Mouse (Mus musculus) hindbrain, embryonic 10.5 days (tissue): ENCODE measurements around the gene Palm2. TPM values are rescaled to one million over a fixed set of nuclear protein-coding genes. Genes with fewer than 3 reads are reported as not detected.

Source experiments
- DNase-seq: peaks from one replicate; pipeline ENCODE4 v3.0.0-alpha.2; 2017; ENCODE audit warnings: low spot score
- H3K27ac ChIP-seq: fragments of 300-500 bp; sonication (generic); 2 replicates; pipeline ENCODE4 v1.5.1; 2016; ENCODE audit warnings: mild to moderate bottlenecking, moderate library complexity
- H3K27me3 ChIP-seq: fragments of 300-500 bp; sonication (generic); 2 replicates; pipeline ENCODE4 v1.6.1; 2016; ENCODE audit warnings: mild to moderate bottlenecking; ENCODE audit not compliant: poor library complexity, insufficient read depth, severe bottlenecking
- H3K36me3 ChIP-seq: fragments of 300-500 bp; sonication (generic); 2 replicates; pipeline ENCODE4 v1.6.1; 2016; ENCODE audit warnings: mild to moderate bottlenecking, moderate library complexity
- H3K4me1 ChIP-seq: fragments of 300-500 bp; sonication (generic); replicated peaks from 2 replicates; pipeline ENCODE4 v1.6.1; 2016; ENCODE audit warnings: mild to moderate bottlenecking
- H3K4me3 ChIP-seq: fragments of 300-500 bp; sonication (generic); 2 replicates; pipeline ENCODE4 v1.5.1; 2016; ENCODE audit warnings: mild to moderate bottlenecking, moderate library complexity
- H3K9me3 ChIP-seq: fragments of 300-500 bp; sonication (generic); 2 replicates; pipeline ENCODE4 v1.6.1; 2016; ENCODE audit warnings: mild to moderate bottlenecking, moderate library complexity
- WGBS: fragments of 180-500 bp; shearing (Covaris S2); methylation state at CpG from one replicate; pipeline ENCODE4 v1.1.7; 2016; 5-methylcytosine and 5-hydroxymethylcytosine counted together
- polyA plus RNA-seq: library from polyadenylated mRNA; unstranded; fragments of >200 nt; fragmentation: Nextera tagmentation; extraction: Ambion mirVana; gene quantifications from 2 replicates; pipeline ENCODE4 v1.2.1, GENCODE M21; 2016

The Palm2 gene
- polyA plus RNA-seq, 1 experiment from 2014 or later = 2.3 TPM

GRCm38 (mm10) chr4:57524461-57524860, 90.4 kb downstream of the Palm2 start:
- Histone ChIP-seq H3K36me3 (no peaks in the 10 kb centered on the region), H3K27me3 (no peaks in the 10 kb centered on the region), H3K4me3 (no peak overlapping the region), H3K9me3 (no peaks in the 10 kb centered on the region), H3K4me1 (no peaks in the 10 kb centered on the region), H3K27ac (no peak overlapping the region)
- no peak for DNase-seq
- 88% methylated on average over 3 of the region's 3 CpGs for WGBS

- no peak for DNase-seq
- no peaks in the 10 kb centered on the region for H3K9me3 ChIP-seq
- no peak overlapping the region for H3K4me3 ChIP-seq
- H3K27ac ChIP-seq = no peak overlapping the region
- 85% methylated on average over 9 of the region's 9 CpGs for WGBS
- H3K36me3 ChIP-seq = no peaks in the 10 kb centered on the region
- no peaks in the 10 kb centered on the region for H3K4me1 ChIP-seq
- H3K27me3 ChIP-seq = no peaks in the 10 kb centered on the region
These were observed 91.4 kb downstream of the Palm2 start for GRCm38 (mm10) chr4:57525221-57526011.

GRCm38 (mm10) chr4:57528296-57528695, 94.2 kb downstream of the Palm2 start:
- Histone ChIP-seq H3K27ac (no peak overlapping the region), H3K9me3 (no peaks in the 10 kb centered on the region), H3K4me3 (no peak overlapping the region), H3K27me3 (no peaks in the 10 kb centered on the region), H3K4me1 (no peaks in the 10 kb centered on the region), H3K36me3 (no peaks in the 10 kb centered on the region)
- no peak for DNase-seq

DNA sequence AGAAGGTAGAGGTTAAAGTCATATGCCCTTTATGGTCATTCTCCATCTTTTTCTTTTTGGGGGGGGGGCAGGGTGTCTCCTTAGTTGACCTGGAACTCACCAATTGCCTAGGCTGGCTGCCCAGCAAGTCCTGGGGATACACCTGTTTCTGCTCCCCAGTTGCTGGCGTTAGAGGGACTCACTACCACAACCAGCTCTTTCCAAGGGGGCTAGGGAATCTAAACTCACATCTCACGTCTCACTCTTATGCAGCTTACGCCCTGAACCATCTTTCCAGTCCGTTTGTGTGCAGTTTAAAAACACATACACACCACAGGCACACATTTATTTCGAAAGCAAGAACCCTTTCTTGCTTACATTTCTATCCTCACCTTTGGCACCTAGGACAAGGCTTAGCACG, 99.6 kb downstream of the Palm2 start:
- no peak for DNase-seq
- H3K27ac ChIP-seq = no peak overlapping the region
- H3K36me3 ChIP-seq = no peaks in the 10 kb centered on the region
- H3K4me1 ChIP-seq = peaks cover 7% of the 10 kb centered on the region
- 82% methylated on average over 6 of the region's 6 CpGs for WGBS
- no peaks in the 10 kb centered on the region for H3K27me3 ChIP-seq
- no peak overlapping the region for H3K4me3 ChIP-seq
- no peaks in the 10 kb centered on the region for H3K9me3 ChIP-seq

GRCm38 (mm10) chr4:57534232-57534631, 100.2 kb downstream of the Palm2 start:
- Histone ChIP-seq H3K4me1 (peaks cover 7% of the 10 kb centered on the region), H3K27ac (no peak overlapping the region), H3K9me3 (no peaks in the 10 kb centered on the region), H3K27me3 (no peaks in the 10 kb centered on the region), H3K36me3 (no peaks in the 10 kb centered on the region), H3K4me3 (no peak overlapping the region)
- WGBS = 80% methylated on average over 6 of the region's 6 CpGs
- no peak for DNase-seq

- no peaks in the 10 kb centered on the region for H3K36me3 ChIP-seq
- 88% methylated on average over 4 of the region's 4 CpGs for WGBS
- H3K4me3 ChIP-seq = no peak overlapping the region
- peaks cover 7% of the 10 kb centered on the region for H3K4me1 ChIP-seq
- DNase-seq = no peak
- no peak overlapping the region for H3K27ac ChIP-seq
- no peaks in the 10 kb centered on the region for H3K27me3 ChIP-seq
- H3K9me3 ChIP-seq = no peaks in the 10 kb centered on the region
These were observed 101.0 kb downstream of the Palm2 start for GRCm38 (mm10) chr4:57535087-57535486.

DNA sequence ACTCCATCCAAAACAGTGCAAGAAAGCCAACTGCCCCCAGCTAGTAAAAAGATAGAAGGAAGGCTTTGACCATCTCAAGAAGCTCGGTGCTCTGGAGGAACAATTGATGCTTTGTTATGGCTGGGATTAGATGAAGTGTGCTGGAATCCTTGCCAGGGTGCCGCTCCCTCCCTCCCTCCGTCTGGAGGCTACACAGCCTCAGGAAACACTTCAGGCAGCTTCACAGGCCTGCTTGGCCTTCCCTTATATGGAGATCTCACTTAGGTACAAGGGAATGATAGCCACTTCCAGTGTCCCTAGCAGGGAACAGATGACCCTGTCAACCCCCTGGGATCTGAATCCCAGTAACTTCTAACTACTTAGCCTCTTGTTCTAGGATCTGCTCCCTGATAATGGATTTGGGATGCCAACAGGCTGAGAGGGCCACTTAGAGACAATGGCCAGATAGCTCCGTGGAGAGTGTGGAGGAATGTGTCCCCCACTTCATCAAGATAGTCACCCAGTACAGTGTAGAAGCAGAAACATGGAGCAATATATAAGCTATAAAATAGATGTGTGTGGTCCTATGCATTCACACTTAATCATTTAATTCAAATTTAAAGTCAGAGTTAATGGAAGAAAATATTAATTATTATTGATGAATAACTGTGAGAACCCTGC, 104.1 kb downstream of the Palm2 start:
- 22% methylated on average over 4 of the region's 4 CpGs for whole genome bisulfite sequencing
- Histone ChIP-seq H3K36me3 (no peaks in the 10 kb centered on the region), H3K9me3 (no peaks in the 10 kb centered on the region), H3K4me1 (peaks cover 10% of the 10 kb centered on the region), H3K4me3 (no peak overlapping the region), H3K27ac (peak overlapping the region; percentile 50; the same call in 1 of the 2 replicates), H3K27me3 (no peaks in the 10 kb centered on the region)
- peak; percentile 26 for DNase-seq

DNA sequence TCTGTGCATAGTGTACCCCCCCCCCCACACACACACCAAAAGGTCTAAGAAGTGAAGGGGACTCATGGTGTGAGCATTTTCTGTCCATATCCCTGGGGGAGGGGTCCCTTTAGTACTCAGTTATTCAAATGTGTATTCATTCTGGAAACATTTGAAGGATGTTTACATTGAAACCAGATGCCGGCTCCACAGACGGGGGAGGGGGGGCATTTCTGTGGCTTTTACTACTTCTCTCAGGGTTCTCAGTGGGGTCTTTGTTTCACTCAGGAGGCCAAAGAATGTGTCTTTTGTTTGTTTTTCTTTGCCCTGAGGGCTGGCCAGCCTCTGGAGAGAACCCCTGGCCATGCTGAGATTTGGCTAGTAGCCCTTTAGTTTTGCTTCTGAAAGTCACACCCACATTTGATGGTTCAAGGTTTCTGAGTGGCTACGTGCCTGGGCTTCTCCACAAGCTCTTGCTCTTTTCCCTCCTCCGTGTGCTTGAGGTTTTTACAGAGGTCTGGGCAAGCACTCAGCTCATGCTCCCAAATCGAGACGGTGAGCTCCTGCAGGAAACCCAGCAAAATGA, 109.7 kb downstream of the Palm2 start:
- DNase-seq = peak; percentile 78
- H3K9me3 ChIP-seq = no peaks in the 10 kb centered on the region
- H3K36me3 ChIP-seq = no peaks in the 10 kb centered on the region
- 10% methylated on average over 6 of the region's 6 CpGs for WGBS
- H3K27me3 ChIP-seq = no peaks in the 10 kb centered on the region
- H3K27ac ChIP-seq = peak overlapping the region; percentile 85
- H3K4me3 ChIP-seq = no peak overlapping the region
- H3K4me1 ChIP-seq = peaks cover 25% of the 10 kb centered on the region

DNA sequence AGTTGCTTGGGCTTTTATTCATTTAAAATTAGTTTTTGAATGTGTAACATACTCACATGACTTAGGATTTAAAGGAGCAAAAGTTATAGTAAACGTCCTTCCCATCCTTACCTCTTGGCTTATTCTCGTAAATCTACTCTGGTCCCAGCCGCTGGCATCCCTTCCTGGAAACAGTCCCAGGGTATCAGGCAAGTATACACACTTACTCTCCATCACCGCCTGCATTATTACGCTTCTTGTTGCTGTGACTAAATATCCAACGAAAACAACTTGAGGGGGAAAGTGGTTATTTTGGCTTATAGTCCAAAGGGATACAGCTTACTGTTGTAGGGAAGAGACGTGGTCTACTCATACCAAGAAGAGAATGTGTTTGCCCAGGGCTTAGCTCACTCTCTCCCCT, 113.7 kb downstream of the Palm2 start:
- Histone ChIP-seq H3K27ac (no peak overlapping the region), H3K27me3 (no peaks in the 10 kb centered on the region), H3K36me3 (no peaks in the 10 kb centered on the region), H3K4me3 (no peak overlapping the region), H3K9me3 (no peaks in the 10 kb centered on the region), H3K4me1 (peaks cover 31% of the 10 kb centered on the region)
- no peak for DNase-seq
- WGBS = 92% methylated on average over 7 of the region's 7 CpGs

DNA sequence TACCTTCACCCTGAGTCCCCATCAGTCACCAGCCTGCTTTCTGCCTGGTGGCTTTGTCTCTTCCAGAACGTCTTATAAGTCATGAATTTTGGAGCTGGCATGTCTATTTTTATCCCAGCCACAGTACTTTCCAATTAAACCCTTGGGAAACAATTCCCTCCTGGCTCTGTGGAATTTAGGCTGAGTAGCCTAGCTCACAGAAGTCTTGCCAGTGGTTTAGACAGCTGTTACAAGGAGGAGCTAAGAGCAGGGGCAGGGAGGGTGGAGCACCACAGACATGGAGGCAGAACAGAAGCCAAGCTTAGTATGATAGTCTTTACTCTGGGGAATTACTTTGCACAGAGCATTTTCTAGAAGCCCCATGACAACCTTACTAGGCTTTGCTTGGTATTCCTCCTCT, 116.2 kb downstream of the Palm2 start:
- 31% methylated on average over 1 of the region's 1 CpGs for WGBS
- Histone ChIP-seq H3K4me1 (peaks cover 13% of the 10 kb centered on the region), H3K27me3 (no peaks in the 10 kb centered on the region), H3K27ac (no peak overlapping the region), H3K36me3 (no peaks in the 10 kb centered on the region), H3K9me3 (no peaks in the 10 kb centered on the region), H3K4me3 (no peak overlapping the region)
- no peak for DNase-seq

GRCm38 (mm10) chr4:57557102-57557501, 123.1 kb downstream of the Palm2 start:
- Histone ChIP-seq H3K36me3 (no peaks in the 10 kb centered on the region), H3K9me3 (no peaks in the 10 kb centered on the region), H3K4me3 (no peak overlapping the region), H3K27ac (no peak overlapping the region), H3K27me3 (no peaks in the 10 kb centered on the region), H3K4me1 (peaks cover 17% of the 10 kb centered on the region; the same call in 1 of the 2 replicates)
- WGBS = 87% methylated on average over 2 of the region's 2 CpGs
- no peak for DNase-seq

DNA sequence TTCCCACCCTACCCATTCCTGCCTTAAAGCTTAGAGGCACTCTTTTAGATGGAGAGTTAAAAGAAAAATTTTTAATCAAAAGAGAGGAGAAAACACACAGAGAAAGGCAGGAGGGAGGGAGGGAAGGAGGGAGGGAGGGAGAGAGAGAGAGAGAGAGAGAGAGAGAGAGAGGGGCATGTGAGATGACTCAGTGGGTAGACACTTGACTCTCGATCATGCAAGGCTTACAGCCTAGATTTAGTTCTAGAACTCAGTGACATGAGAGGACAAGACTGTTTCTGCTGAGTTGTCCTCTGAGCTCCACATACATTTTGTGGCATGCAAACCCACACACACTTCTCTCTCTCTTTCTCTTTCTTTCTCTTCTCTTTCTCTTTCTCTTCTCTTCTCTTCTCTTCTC, 125.4 kb downstream of the Palm2 start:
- Histone ChIP-seq H3K27me3 (no peaks in the 10 kb centered on the region), H3K27ac (no peak overlapping the region), H3K4me3 (no peak overlapping the region), H3K9me3 (no peaks in the 10 kb centered on the region), H3K4me1 (peaks cover 17% of the 10 kb centered on the region; the same call in 1 of the 2 replicates), H3K36me3 (no peaks in the 10 kb centered on the region)
- no peak for DNase-seq
- WGBS = 89% methylated on average over 1 of the region's 1 CpGs

DNA sequence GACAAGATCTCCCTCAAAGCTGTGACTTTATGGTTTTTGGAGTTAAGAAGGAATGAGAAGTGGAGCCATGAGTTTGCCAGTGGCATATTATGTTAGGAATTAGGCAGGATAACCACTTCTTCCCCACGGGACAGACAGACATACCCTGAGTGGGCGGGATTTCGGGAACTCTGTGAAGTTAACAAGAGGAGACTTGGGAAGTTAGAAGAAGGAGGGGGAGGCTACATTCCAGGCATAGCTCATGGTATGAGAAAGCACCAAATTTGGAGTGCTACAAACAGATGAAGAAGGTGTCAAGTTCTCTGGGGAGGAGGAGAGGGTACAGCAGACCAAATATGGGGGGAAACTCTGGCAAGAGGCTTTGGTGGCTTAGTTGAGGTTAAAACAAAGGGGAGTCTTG, 126.0 kb downstream of the Palm2 start:
- 66% methylated on average over 3 of the region's 3 CpGs for WGBS

More for the DNA sequence above, 126.0 kb downstream of the Palm2 start:
- Histone ChIP-seq H3K9me3 (no peaks in the 10 kb centered on the region), H3K27ac (peak overlapping the region; percentile 56; the same call in 1 of the 2 replicates), H3K36me3 (no peaks in the 10 kb centered on the region), H3K27me3 (no peaks in the 10 kb centered on the region), H3K4me1 (peaks cover 17% of the 10 kb centered on the region; the same call in 1 of the 2 replicates), H3K4me3 (no peak overlapping the region)
- DNase-seq = peak; percentile 12
